Mouse (Mus musculus) layer of hippocampus, adult 8-10 months (tissue): ENCODE measurements around the gene Als2cl. TPM values are rescaled to one million over a fixed set of nuclear protein-coding genes. Genes with fewer than 3 reads are reported as not detected.

Experiments used
- DNase-seq, 2 experiments: peaks; one replicate each; pipeline ENCODE4 v3.0.0; 2022; ENCODE audit warnings: low spot score in 2 of 2
- total RNA-seq, 4 experiments: library from RNA; stranded (reverse); gene quantifications; 2 replicates each; pipeline ENCODE4 v1.2.4; 2022

The Als2cl gene
- total RNA-seq, 4 experiments from 2014 or later: 8.0 to 14.7 (median 13.7) TPM

- no peak for DNase-seq
Observed at GRCm38 (mm10) chr9:110914631-110915236, 35.1 kb downstream of the Als2cl start.

GRCm38 (mm10) chr9:110915466-110915865 is 35.8 kb downstream of the Als2cl start:
- DNase-seq: no peak

- DNase-seq: no peak
Observed at GRCm38 (mm10) chr9:110916786-110917185, 37.1 kb downstream of the Als2cl start, which contains the start of gene Fam240a. Gene Fam240a, minus strand, starts transcription at chr9:110916861.

GRCm38 (mm10) chr9:110920665-110921419 is 41.2 kb downstream of the Als2cl start:
- no peak for DNase-seq

GRCm38 (mm10) chr9:110922759-110923158 is 43.1 kb downstream of the Als2cl start:
- peak in 1 of 2 experiments; percentile 70 for DNase-seq

DNA sequence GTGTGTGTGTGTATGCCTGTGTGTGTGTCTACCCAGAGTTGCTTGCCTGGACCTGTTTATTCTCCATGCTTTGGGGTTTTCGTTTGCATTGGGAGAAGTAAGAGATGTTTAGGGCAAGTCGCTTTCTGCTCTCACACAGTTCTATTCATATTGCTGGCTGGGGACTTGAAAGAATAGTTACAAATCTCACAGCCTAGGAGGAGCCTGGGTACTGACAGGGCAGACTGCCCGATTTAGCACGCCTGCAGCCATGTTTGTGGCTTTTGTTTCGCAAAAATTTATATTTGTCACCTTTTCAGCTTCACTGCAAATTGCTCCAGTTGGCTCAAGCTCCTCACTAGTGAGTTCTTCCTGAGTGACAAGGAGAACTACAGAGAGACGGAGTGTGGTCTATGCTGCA is 51.9 kb downstream of the Als2cl start:
- no peak for DNase-seq

- peak; percentile 70 to 71 for DNase-seq
Observed at GRCm38 (mm10) chr9:110933850-110934437, 54.3 kb downstream of the Als2cl start.

DNA sequence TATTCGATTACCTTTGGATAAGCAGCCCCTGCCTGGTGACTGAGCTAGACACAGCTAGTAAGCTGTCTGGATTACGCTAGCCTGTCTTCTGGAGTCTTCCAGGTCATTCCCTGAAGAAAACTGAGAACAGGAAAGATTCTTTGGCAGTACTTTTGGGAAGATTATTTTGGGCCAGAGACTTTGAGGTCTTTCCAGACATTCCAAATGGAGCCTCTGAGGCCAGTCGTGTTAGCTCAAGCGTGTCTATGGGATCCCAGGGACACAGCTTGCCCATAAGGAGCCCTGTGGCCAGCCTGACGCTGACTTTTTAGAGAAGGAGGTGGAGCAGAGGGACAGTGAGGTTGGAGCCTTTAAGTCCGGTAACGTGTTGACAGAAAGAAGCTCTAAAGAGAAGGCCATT is 56.3 kb downstream of the Als2cl start:
- no peak for DNase-seq

- no peak for DNase-seq
Observed at GRCm38 (mm10) chr9:110937506-110938490, 58.1 kb downstream of the Als2cl start.

- DNase-seq: no peak
Observed at GRCm38 (mm10) chr9:110944265-110944664, 64.6 kb downstream of the Als2cl start.

DNA sequence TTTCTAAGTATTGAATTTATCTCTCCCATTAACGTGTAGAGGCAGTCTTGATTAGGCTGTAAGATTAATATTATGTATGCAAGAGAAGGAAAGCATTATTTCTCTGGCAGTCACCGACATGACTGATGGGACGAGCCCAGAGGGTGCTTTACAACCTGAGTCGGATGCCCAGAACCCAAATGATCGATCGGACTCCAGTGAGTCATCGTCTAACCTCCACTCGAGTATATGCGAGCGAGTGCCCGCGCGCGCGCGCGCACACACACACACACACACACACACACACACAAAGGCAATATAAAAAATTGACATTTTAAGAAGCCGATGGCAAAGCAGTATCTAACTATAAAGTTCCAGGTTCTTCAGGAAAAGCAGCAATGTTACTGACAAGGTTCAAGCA is 65.7 kb downstream of the Als2cl start:
- DNase-seq: no peak

DNA sequence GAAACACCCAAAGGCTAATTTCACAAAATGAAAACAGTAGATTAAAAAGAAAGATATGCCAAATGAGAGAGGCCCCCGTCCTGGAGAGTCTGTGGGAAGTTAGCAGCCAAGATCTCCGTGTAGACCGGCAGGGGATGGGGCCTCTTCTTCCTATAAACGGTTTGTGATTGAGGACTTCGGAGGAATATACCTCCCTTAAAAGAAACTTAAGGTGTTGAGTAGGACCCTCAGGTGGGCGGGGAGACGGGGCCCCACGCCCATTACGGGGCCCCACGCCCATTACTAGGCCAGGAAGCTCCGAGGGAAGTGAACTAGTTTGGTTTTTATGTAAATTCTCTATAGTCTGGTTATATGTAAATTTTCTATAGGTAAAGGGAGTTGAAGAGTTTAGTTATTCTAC is 66.3 kb downstream of the Als2cl start, which contains the start of gene Tdgf1:
Gene Tdgf1, minus strand, starts transcription at position 233 of the 400 bp plus-strand sequence.
- no peak for DNase-seq

DNA sequence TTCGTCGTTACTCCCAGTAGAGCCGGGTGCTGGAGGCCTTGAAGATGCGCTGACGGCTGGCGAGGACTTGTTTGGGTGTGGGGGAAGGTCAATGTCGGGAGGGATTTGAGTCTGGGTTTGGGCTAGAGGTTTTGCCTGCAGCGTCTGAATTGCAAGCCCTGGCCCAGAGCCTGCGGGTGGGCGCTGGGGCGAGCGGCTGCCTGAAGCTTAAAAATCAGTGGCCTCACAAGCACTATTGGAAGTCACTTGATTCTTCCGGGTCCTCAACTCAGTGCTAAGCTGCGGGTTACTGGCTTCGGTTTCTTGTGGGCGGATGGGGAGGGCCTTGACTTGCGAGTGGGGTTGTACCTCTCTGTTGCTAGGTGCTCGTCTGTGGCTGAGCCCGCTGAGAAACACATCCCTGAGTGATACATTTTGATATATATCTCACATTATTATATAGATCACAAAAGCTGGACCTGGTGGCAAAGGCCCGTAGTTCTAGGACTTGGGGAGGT is 66.9 kb downstream of the Als2cl start:
- DNase-seq: no peak

DNA sequence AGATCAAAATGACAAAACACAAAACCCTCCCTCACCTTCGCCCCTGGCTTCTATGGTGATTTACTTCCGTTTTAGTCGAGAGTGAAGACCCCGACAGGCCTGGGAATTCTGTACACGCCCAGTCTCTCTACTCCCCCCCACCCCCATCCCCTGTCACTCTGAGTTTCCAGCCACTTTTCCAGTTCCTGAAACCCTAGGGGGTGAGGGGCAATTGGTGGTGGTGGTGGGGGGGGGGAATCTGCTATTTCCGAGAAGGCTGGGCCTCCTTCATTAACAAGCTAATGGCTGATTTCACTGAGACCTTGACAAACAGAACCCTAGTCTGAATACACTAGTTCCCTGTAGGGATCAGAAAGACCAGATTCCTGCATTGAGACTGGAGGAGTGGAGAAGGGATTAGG is 67.6 kb downstream of the Als2cl start:
- no peak for DNase-seq

- DNase-seq: no peak
Observed at GRCm38 (mm10) chr9:110947900-110948299, 68.2 kb downstream of the Als2cl start.

DNA sequence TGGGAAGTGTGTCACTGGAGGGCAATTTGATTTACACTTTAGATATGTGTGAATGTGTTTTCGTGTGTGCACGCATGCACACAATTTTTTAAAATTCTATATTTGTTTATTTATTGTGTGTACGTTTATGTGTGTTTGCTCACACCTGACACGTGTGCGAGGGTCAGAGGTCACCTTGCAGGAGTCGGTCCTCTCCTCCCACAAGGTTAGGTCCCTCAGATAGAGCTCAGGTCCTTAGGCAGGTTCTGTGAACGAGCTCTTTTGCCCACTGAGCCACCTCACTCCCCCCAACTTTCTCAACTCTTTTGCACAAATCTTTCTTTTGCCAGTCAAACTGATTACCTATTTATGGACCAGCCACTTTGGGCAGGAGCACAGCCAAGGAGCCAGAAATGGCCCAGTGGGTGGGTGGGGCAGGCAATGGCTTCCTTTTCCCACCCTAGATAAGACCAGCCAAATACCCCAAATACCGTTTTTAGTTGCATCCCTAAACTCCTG is 69.2 kb downstream of the Als2cl start:
- no peak for DNase-seq

- no peak for DNase-seq
Observed at GRCm38 (mm10) chr9:110950109-110950508, 70.4 kb downstream of the Als2cl start.
